Mouse (Mus musculus): Measurements from ENCODE around the gene 1520401A03Rik. TPM values are rescaled to one million over a fixed set of nuclear protein-coding genes. Genes with fewer than 3 reads are reported as not detected.
"Not testable (repeated sequence)": the region's sequence is repeated elsewhere in the genome, so short reads cannot be mapped to it uniquely, and the experiment has no call there.

Gene 1520401A03Rik
- 0.05 TPM in 1 of 2 replicates, not detected in the other for polyA plus RNA-seq (2015; fragmentation: Nextera tagmentation; extraction: Ambion mirVana)

DNA sequence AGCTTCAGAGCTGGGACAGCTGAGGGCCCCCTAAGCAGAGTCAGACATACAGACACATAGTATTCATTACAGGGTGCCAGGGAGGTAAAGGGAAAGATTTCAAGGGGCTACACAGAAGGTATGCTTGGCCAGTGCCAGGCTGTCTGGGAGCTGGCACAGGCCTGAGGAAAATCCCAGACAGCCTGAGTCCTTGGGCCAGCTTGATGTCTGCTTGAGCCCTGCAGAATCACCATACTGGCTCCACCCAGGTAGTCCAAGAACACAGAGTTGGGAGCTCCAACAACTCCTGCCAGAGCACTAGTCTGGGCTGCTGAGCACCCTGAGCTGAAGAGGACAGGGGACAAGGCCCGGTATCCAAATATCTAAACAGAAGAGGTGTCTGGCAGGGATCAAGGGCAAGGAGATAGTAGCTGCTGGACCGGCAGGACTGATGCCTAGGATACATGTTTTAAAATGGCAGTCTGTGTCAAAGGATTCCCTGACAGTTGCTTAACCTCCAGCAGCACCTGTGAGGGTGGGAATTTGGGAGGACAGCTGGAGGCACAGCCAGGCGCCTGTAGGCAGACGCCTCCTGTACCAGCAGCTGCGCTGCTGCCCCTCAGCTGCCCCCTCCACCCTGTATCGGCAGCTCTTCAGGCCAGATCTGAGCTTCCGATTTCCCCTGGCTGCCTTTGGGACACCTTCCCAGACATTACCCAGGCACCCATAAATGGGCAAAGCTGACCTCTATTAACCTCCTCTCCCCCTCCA is at the start of gene 1520401A03Rik:
1520401A03Rik (minus strand) TSS at position 408 of the 750 bp plus-strand sequence.
- Histone ChIP-seq H3K9ac (no peak within 1 kb of the TSS), H3K27ac (no peak within 1 kb of the TSS), H3K36me3 (no peaks in the 10 kb centered on the region), H3K27me3 (peaks cover 10% of the 10 kb centered on the region; the same call in 1 of the 2 replicates), H3K4me1 (replicated peaks) (peaks cover 25% of the 10 kb centered on the region), H3K4me2 (no peak within 1 kb of the TSS), H3K4me3 (replicated peaks) (no peak within 1 kb of the TSS), H3K9me3 (replicated peaks) (no peaks in the 10 kb centered on the region)
- 73% methylated on average over 7 of the region's 7 CpGs for WGBS (ENCODE audit: insufficient replicate concordance)
- DNase-seq, result no peak
- no peak for ATAC-seq (ENCODE audit: low read depth)

DNA sequence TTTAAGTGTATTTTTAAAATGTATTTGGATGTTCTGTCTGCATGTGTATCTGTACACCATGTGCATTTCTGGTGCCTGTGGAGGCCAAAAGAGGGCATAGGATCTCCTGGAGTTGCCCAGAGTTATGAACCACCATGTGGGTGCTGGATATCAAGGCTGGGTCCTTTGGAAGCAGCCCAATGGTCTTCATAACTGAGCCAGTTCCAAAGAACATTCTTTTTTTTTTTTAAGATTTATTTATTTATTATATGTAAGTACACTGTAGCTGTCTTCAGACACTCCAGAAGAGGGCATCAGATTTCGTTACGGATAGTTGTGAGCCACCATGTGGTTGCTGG is 49.6 kb upstream of the 1520401A03Rik start:
- H3K36me3 ChIP-seq; H3K4me3 ChIP-seq (replicated peaks); H3K27me3 ChIP-seq; H3K9me3 ChIP-seq (replicated peaks); H3K9ac ChIP-seq; ATAC-seq (ENCODE audit: low read depth); DNase-seq; H3K27ac ChIP-seq: not testable (repeated sequence)
- WGBS (ENCODE audit: insufficient replicate concordance), result 62% methylated on average over 2 of the region's 2 CpGs
- peaks cover 25% of the 10 kb centered on the region for H3K4me1 ChIP-seq (replicated peaks)
- H3K4me2 ChIP-seq, result peak overlapping the region; percentile 93; the same call in 1 of the 2 replicates

DNA sequence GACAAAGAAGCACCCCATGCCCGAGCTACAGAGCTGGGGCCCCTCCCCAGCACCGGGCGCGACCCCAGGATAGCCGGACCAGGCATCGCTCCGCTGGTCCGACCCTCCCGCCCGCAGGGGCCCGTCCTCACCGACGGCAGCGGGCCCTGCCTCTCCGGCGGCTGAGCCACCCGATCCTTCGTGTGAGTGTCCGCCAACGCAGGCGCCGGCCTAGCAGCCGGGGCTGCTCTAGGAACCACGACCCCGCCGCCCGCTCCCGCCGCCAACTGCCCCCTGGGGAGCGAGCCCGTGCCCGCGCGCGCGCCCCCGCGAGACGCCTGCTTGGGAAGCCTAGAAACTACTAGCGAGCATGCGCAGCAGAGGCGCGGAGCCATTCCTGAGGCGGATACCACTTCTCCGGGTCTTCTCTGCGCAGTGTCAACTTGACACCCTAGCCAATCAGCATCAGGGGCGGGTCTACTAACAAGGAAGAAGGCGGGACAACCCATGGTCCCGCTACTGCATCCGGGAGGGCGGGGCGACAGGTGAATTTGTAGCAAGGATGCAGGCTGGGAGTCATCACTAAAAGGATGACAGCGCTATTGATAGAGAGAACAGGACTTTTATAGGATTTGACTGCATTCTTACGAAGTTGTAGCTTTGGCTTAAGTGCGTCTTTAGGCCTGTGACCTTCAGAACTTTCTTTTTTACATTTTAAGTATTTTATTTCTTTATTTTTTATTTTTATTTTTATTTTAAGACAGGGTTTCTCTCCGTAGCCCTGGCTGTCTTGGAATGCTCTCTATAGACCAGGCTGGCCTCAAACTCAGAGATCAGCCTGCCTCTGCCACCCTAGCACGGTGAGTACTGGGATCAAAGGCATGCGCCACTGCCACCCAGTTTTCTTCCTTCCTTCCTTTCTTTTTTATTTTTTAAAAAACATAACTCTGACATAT is 49.0 kb upstream of the 1520401A03Rik start, which contains the start of gene Flywch1:
Flywch1 (minus strand) TSS at position 319 of the 935 bp plus-strand sequence.
- Histone ChIP-seq H3K4me2 (peak within 1 kb of the TSS; percentile 93), H3K4me3 (replicated peaks) (peak within 1 kb of the TSS; percentile 96), H3K27me3 (no peaks in the 10 kb centered on the region), H3K27ac (peak within 1 kb of the TSS; percentile 77), H3K9ac (peak within 1 kb of the TSS; percentile 96), H3K36me3 (no peaks in the 10 kb centered on the region), H3K4me1 (replicated peaks) (peaks cover 25% of the 10 kb centered on the region), H3K9me3 (replicated peaks) (no peaks in the 10 kb centered on the region)
- 3% methylated on average over 57 of the region's 58 CpGs for WGBS (ENCODE audit: insufficient replicate concordance)
- DNase-seq, result peak; percentile 94
- peak; percentile 97 for ATAC-seq (ENCODE audit: low read depth)

DNA sequence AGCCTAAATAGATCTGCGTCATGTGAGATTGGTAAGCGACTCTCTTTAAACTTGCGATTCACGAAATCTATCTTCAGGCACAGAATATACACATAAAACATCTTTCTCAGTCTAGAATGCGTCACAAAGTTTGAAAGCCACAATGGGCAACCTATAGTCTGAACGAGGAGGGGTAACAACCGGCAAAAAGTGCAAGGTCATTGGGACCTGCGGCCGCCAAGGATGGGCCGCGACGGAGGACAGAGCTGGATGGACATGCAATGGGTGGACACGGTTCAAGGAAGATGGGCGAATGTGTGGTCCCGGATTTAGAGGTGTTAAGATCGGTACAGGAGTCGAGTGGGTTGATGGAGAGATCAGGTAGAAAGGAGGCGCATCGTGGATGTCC is 48.3 kb upstream of the 1520401A03Rik start:
- peak overlapping the region; percentile 96 for H3K4me3 ChIP-seq (replicated peaks)
- H3K4me2 ChIP-seq, result peak overlapping the region; percentile 93
- no peaks in the 10 kb centered on the region for H3K36me3 ChIP-seq
- DNase-seq (peak; percentile 32), ATAC-seq (ENCODE audit: low read depth) (peak; percentile 22; the same call in 1 of the 2 replicates)
- peak overlapping the region; percentile 96 for H3K9ac ChIP-seq
- H3K27me3 ChIP-seq, result no peaks in the 10 kb centered on the region
- no peaks in the 10 kb centered on the region for H3K9me3 ChIP-seq (replicated peaks)
- 2% methylated on average over 19 of the region's 19 CpGs for WGBS (ENCODE audit: insufficient replicate concordance)
- peaks cover 25% of the 10 kb centered on the region for H3K4me1 ChIP-seq (replicated peaks)
- peak overlapping the region; percentile 77 for H3K27ac ChIP-seq

DNA sequence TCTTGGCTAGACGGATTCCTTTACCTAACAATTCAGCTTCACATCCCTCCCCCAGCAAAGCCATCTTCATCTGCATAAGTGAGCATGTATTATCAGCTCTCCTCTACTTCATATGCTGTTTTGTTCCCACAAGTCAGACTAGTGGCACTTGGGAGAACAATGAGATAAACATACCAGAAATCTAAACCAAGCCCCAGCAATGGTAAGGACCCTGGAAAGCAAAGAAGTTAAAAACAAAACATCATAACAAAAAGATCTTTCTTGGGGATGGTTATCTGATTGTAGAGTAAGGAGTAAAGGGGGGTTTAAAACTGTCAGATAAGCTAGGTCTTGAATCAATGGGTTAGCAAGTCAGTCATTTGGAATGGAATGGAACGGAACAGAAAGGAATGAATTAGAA is 47.9 kb upstream of the 1520401A03Rik start:
- WGBS (ENCODE audit: insufficient replicate concordance), result 29% methylated on average over 2 of the region's 2 CpGs
- no peaks in the 10 kb centered on the region for H3K36me3 ChIP-seq
- H3K27ac ChIP-seq, result no peak overlapping the region
- peak overlapping the region; percentile 96 for H3K4me3 ChIP-seq (replicated peaks)
- ATAC-seq (ENCODE audit: low read depth) (no peak), DNase-seq (no peak)
- H3K9me3 ChIP-seq (replicated peaks), result no peaks in the 10 kb centered on the region
- H3K9ac ChIP-seq, result peak overlapping the region; percentile 96
- peaks cover 25% of the 10 kb centered on the region for H3K4me1 ChIP-seq (replicated peaks)
- peak overlapping the region; percentile 93 for H3K4me2 ChIP-seq
- no peaks in the 10 kb centered on the region for H3K27me3 ChIP-seq

DNA sequence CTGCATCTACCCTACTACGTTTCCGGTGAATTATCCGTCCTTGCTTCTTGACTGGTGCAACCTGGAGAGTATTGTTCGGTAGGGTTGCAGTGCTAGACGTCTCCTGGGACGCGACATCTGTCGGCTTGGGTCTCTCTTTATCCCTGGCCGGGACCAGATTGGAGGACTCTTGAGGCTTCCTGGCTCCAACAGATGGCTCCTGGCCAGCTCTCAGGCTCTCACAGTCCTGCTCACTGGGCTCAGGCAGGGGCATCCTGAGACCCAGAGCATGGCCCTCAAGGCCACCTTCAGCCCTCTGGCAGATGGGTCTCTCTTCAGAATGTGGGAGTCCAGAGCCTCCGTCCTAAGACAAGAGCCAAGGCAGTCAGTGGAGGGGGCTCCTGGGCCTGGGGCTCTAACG is 40.4 kb upstream of the 1520401A03Rik start:
- no peak overlapping the region for H3K27ac ChIP-seq
- H3K27me3 ChIP-seq, result no peaks in the 10 kb centered on the region
- DNase-seq, result no peak
- no peak overlapping the region for H3K4me3 ChIP-seq (replicated peaks)
- ATAC-seq (ENCODE audit: low read depth), result no peak
- no peaks in the 10 kb centered on the region for H3K9me3 ChIP-seq (replicated peaks)
- no peak overlapping the region for H3K4me2 ChIP-seq
- 79% methylated on average over 11 of the region's 11 CpGs for WGBS (ENCODE audit: insufficient replicate concordance)
- H3K4me1 ChIP-seq (replicated peaks), result peaks cover 7% of the 10 kb centered on the region
- H3K36me3 ChIP-seq, result peaks cover 6% of the 10 kb centered on the region; the same call in 1 of the 2 replicates
- no peak overlapping the region for H3K9ac ChIP-seq

DNA sequence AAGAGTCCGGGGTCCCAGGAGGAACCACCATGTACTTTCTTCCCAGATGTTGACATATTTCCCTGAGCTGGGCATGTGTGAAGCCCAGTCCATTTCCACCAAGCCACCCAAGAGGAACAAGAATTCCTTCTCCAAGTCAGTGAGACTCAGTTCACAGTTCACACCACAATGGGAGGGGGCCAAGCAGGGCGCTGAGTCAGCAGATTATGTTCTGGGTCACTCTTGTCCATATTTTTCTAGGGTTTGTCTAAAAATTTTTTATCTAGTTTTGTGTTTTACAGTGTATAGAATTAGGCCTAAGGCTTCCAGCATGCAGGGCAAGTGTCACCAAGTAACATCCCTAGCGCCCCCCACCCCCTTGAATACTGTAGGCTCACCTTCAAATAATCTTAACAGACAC is 38.6 kb upstream of the 1520401A03Rik start:
- Histone ChIP-seq H3K4me2 (no peak overlapping the region), H3K9me3 (replicated peaks) (no peaks in the 10 kb centered on the region), H3K9ac (no peak overlapping the region), H3K4me3 (replicated peaks) (no peak overlapping the region), H3K27ac (no peak overlapping the region), H3K27me3 (no peaks in the 10 kb centered on the region), H3K36me3 (peaks cover 9% of the 10 kb centered on the region), H3K4me1 (replicated peaks) (peaks cover 7% of the 10 kb centered on the region)
- ATAC-seq (ENCODE audit: low read depth) (no peak), DNase-seq (no peak)
- 73% methylated on average over 3 of the region's 3 CpGs for WGBS (ENCODE audit: insufficient replicate concordance)

DNA sequence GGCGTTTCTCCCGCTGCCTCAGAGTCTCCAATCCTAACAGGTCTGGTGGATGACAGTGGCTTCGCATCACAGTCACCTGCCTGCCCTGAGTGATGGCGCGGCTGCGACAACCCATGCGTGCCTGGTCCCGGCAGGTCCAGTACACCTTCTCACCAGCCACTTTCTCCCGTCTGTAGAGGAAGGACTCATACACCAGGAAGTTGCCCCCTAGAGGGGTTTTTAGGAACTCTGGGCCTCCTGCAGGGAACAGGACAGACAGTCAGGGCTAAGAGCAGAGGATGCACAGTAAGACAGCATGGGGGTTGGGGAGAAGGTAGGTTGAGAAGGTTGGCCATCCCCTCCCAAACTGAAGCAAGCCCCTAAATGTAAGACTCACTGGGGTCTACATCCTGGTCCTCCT is 37.6 kb upstream of the 1520401A03Rik start:
- Histone ChIP-seq H3K4me3 (replicated peaks) (no peak overlapping the region), H3K9ac (no peak overlapping the region), H3K27me3 (no peaks in the 10 kb centered on the region), H3K4me2 (no peak overlapping the region), H3K9me3 (replicated peaks) (no peaks in the 10 kb centered on the region), H3K4me1 (replicated peaks) (peaks cover 7% of the 10 kb centered on the region), H3K27ac (no peak overlapping the region), H3K36me3 (peaks cover 14% of the 10 kb centered on the region)
- 84% methylated on average over 9 of the region's 9 CpGs for WGBS (ENCODE audit: insufficient replicate concordance)
- ATAC-seq (ENCODE audit: low read depth) (0 out of 2 replicates have a peak, but pooled peaks have one; percentile 34), DNase-seq (no peak)

DNA sequence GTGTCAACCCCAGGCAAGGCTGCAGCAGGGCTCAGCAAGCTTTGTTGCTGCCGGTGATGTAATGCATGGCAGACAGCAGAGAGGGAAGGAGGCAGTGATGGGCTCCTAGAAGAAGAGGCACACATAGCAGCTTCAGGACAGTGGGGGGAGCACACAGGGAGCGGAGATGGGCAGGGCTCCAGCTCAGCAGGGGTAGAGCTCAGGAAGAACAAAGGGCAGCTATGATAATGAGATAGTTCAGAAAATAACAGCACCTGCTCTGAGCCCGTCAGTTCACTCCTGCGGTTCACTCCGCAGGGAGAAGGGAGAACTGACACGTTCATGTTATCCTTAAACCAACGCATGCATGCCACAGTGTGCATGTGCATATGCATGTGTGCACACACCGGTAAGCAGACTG is 36.2 kb upstream of the 1520401A03Rik start:
- Histone ChIP-seq H3K9ac (no peak overlapping the region), H3K27me3 (no peaks in the 10 kb centered on the region), H3K27ac (no peak overlapping the region), H3K4me2 (no peak overlapping the region), H3K4me1 (replicated peaks) (peaks cover 7% of the 10 kb centered on the region), H3K36me3 (peaks cover 14% of the 10 kb centered on the region), H3K9me3 (replicated peaks) (no peaks in the 10 kb centered on the region), H3K4me3 (replicated peaks) (no peak overlapping the region)
- DNase-seq (no peak), ATAC-seq (ENCODE audit: low read depth) (no peak)
- WGBS (ENCODE audit: insufficient replicate concordance), result 82% methylated on average over 8 of the region's 8 CpGs

DNA sequence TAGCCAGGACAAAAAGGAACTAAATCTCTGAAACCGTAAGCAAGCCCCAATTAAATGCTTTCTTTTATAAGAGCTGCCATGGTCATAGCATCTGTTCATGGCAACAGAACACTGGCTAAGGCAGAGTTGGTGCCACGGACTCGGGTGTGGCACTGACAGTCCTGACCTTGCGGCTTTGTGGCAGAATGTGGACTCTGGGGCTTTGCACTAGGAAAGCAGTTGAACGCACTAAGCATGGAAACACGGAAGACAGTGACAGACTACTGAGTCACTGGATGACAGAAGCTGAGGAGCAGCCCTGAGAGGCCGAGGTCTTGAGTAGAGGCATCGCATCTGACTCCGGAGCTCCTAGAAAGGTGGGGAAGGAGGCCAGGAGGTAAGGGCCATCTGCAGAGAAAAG is 35.0 kb upstream of the 1520401A03Rik start:
- no peaks in the 10 kb centered on the region for H3K4me1 ChIP-seq (replicated peaks)
- H3K9me3 ChIP-seq (replicated peaks), result no peaks in the 10 kb centered on the region
- no peak overlapping the region for H3K9ac ChIP-seq
- no peaks in the 10 kb centered on the region for H3K27me3 ChIP-seq
- H3K4me3 ChIP-seq (replicated peaks), result no peak overlapping the region
- 79% methylated on average over 9 of the region's 9 CpGs for WGBS (ENCODE audit: insufficient replicate concordance)
- H3K4me2 ChIP-seq, result no peak overlapping the region
- DNase-seq, result no peak
- no peak overlapping the region for H3K27ac ChIP-seq
- peaks cover 16% of the 10 kb centered on the region for H3K36me3 ChIP-seq
- no peak for ATAC-seq (ENCODE audit: low read depth)

DNA sequence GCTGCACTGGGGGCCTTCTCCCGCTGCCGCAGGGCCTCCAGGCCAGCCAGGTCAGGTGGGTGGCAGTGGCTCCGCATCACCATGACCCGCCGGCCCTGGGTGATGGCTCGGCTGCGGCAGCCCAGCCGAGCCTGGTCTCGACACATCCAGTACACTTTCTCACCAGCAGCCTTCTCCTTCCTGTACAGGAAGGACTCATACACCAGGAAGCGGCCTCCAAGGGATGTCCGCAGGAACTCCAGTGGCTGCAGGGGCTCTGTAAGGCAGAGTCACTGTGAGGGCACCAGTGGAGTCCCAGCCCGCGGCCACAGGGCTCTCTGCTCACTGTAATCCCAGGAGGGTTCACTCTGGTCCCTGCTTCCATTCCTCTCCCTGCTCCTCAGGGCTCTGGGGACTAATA is 33.1 kb upstream of the 1520401A03Rik start:
- Histone ChIP-seq H3K4me2 (no peak overlapping the region), H3K9me3 (replicated peaks) (no peaks in the 10 kb centered on the region), H3K4me1 (replicated peaks) (no peaks in the 10 kb centered on the region), H3K4me3 (replicated peaks) (no peak overlapping the region), H3K27ac (peak overlapping the region; percentile 19; the same call in 1 of the 2 replicates), H3K9ac (no peak overlapping the region), H3K27me3 (no peaks in the 10 kb centered on the region), H3K36me3 (peaks cover 15% of the 10 kb centered on the region)
- ATAC-seq (ENCODE audit: low read depth) (peak; percentile 52), DNase-seq (no peak)
- WGBS (ENCODE audit: insufficient replicate concordance), result 67% methylated on average over 12 of the region's 13 CpGs

Data from liver, embryonic 13.5 days (tissue).